Mouse (Mus musculus): ENCODE results near the gene Hspb2. TPM values are rescaled to one million over a fixed set of nuclear protein-coding genes. Genes with fewer than 3 reads are reported as not detected.

Hspb2 gene
- polyA plus RNA-seq, 1 experiment = not detected

DNA sequence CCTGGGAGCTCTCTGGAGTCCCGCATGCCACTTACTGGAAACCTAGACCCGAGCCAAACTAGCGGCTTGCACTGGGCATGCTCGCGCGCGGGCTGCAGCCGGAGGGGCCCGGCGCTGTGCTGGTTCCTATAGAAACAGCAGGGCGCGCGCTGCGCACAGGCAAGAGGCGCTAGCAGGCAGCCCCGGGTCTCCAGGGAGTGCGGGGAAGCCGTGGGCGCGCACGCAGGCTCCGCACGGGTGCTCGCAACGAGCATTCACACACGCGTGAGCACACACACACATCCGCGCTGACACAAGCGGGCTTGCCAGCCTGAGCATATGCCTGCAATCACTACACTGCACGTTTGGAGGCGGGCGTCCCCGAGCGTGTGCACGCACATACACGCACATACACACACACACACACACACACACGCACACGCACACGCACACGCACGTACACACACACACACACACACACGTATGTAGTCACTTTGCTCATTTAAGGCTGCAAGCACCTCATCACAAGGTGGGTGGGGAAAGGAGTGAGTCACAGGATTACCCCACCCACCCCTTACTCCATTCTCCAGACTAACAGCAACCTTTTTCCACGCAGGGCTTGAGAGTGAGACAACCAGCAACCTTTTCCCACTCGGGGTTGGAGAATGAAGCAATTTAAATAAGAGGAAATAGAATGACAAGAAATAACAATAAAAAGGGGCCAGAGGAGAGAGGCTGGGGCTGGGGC is 24.1 kb downstream of the Hspb2 start:
- Histone ChIP-seq H3K27ac (ENCODE audit: control insufficient read depth, insufficient read depth, low read depth, low read length, poor library complexity) (no peak overlapping the region; the same call in 1 of the 2 replicates), H3K4me3 (replicated peaks; ENCODE audit: control insufficient read depth, low read depth, low read length) (peak overlapping the region; percentile 51), H3K4me1 (ENCODE audit: control insufficient read depth, insufficient read depth, low read length) (peaks cover 2% of the 10 kb centered on the region)
- WGBS = under 1% methylated on average over 45 of the region's 45 CpGs
- TF ChIP-seq POLR2A (IDR thresholded peaks at IDR 0.05; ENCODE audit: borderline replicate concordance, control insufficient read depth, low read depth, low read length) = no peak
- no peak for TF ChIP-seq CTCF (IDR thresholded peaks at IDR 0.05; ENCODE audit: control insufficient read depth, insufficient read depth, low read length)

DNA sequence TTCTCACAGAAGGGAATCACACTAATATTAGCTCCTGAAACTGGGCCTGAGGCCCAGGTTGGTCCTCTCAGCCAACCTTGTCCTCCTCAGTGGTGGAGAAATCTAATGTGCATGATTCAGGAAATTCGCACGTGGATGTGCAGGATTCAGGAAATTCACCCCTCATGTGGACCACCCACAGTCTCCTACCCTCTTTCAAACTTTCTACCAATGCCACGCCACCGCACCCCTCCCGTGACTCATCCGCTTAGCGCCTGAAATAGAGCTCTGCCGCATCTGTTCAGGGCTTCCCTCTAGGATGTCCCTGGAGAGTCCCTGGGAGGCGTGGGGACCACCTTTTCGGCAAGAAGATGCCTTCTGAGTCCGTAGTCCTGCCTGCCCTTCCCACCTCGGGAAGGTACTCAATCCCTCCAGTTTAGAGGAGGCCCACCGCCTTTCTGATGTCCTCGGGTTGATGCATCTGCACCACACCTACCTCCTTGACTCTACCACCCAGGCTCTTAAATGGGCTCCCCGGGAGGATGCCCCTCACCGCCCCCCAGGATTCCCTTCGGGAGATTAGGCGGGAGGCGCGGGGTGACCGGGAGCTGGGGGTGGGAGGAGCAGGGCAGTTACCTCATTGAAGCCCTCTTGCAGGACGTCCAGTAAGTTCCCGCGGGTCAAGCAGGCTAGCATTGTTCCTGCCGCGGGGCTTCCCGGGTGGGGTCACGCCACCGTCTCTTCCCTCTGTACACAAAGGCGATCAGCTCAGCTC is 24.8 kb downstream of the Hspb2 start:
- WGBS = 22% methylated on average over 30 of the region's 30 CpGs
- Histone ChIP-seq H3K4me3 (replicated peaks; ENCODE audit: control insufficient read depth, low read depth, low read length) (no peak overlapping the region), H3K27ac (ENCODE audit: control insufficient read depth, insufficient read depth, low read depth, low read length, poor library complexity) (no peak overlapping the region; the same call in 1 of the 2 replicates), H3K4me1 (ENCODE audit: control insufficient read depth, insufficient read depth, low read length) (peaks cover 2% of the 10 kb centered on the region)
- TF ChIP-seq CTCF (IDR thresholded peaks at IDR 0.05; ENCODE audit: control insufficient read depth, insufficient read depth, low read length) (no peak), POLR2A (IDR thresholded peaks at IDR 0.05; ENCODE audit: borderline replicate concordance, control insufficient read depth, low read depth, low read length) (no peak)

DNA sequence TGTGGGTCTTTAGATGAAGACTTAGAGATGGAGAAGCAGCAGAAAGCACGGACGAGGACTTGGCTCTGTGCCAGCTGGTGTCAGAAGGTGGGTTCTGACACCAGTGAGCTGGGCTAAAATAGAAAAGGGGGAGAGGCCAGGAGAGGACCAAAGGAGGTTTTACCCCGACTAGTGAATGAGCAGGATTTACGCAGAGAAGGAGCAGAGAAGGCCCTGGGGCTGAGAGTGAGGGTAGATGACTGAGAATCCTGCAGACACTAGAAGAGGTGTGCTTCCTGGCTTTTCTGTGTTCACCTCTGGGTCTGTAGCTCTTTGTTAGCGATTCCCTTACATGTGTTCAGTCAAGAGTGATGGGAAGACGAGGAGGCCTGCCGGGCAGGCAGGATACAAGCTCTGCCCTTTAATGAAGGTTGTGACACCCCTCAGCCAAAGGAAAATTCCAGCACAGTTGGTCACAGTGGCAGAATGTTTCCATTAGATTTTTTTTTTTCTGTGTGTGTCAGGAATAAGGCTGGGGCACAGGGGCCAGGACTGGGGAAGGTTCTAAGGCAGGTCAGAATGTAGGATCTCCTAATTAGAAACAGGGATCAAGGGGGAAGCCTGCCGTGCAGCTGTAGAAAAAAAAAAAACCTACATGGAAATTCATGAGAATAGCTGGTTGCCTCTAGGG is 26.1 kb downstream of the Hspb2 start:
- WGBS = 66% methylated on average over 8 of the region's 8 CpGs

DNA sequence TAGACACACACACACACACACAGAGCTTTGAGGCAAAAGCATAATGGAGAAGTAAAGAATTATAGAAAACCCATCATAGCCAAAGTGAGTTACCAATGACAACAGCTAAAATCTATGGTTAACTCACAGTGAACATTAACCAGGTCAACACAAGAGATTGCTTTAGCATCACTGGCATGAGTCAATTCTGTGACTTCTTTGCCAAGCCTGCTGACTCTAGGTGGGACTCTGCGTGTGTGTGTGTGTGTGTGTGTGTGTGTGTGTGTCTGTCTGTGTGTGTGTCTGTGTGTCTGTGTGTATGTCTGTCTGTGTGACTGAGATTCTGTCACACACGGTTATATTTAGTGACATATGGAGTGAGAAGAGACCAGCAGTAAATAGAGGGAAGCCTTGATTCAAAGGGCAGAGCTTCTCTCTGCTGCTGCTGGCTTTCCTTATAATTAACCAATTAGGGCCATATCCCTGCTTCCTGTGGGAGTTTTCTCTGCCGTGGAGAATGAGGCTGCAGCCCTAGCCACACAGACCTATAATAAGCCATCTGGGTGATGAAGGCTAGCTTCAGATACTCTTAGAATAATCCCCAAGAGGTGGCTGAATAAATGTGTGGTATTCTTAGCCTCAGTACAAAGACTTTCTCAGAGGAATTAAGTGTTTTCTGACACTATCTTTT is 27.4 kb downstream of the Hspb2 start:
- Histone ChIP-seq H3K27ac (ENCODE audit: control insufficient read depth, insufficient read depth, low read depth, low read length, poor library complexity) (no peak overlapping the region), H3K4me1 (ENCODE audit: control insufficient read depth, insufficient read depth, low read length) (peaks cover 2% of the 10 kb centered on the region), H3K4me3 (replicated peaks; ENCODE audit: control insufficient read depth, low read depth, low read length) (no peak overlapping the region)
- no peak for TF ChIP-seq POLR2A (IDR thresholded peaks at IDR 0.05; ENCODE audit: borderline replicate concordance, control insufficient read depth, low read depth, low read length)
- TF ChIP-seq CTCF (IDR thresholded peaks at IDR 0.05; ENCODE audit: control insufficient read depth, insufficient read depth, low read length) = no peak
- 37% methylated on average over 3 of the region's 3 CpGs for WGBS

More for the DNA sequence above, 26.1 kb downstream of the Hspb2 start:
- Histone ChIP-seq H3K4me3 (replicated peaks; ENCODE audit: control insufficient read depth, low read depth, low read length) (no peak overlapping the region), H3K4me1 (ENCODE audit: control insufficient read depth, insufficient read depth, low read length) (peaks cover 2% of the 10 kb centered on the region), H3K27ac (ENCODE audit: control insufficient read depth, insufficient read depth, low read depth, low read length, poor library complexity) (no peak overlapping the region)
- TF ChIP-seq POLR2A (IDR thresholded peaks at IDR 0.05; ENCODE audit: borderline replicate concordance, control insufficient read depth, low read depth, low read length) = no peak
- TF ChIP-seq CTCF (IDR thresholded peaks at IDR 0.05; ENCODE audit: control insufficient read depth, insufficient read depth, low read length) = no peak

DNA sequence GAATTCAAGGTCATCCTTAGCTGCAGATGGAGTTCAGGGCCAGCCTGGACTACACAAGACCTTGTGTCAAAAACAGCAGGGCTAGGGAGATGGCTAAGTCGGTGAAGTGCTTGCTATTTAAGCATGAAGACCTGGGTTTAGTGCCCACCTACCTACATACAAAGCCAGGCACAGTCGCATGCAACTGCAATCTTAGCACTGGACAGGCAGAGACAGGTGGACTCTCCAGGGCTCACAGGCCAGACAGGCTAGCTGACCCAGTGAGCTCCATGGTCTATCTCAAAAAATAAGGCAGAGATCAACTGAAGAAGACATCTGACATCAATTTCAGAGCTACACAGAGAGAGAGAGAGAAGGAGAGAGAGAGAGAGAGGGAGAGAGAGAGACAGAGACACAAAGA is 28.0 kb downstream of the Hspb2 start:
- H3K27ac ChIP-seq (ENCODE audit: control insufficient read depth, insufficient read depth, low read depth, low read length, poor library complexity) = no peak overlapping the region
- H3K4me1 ChIP-seq (ENCODE audit: control insufficient read depth, insufficient read depth, low read length) = peaks cover 2% of the 10 kb centered on the region
- no peak overlapping the region for H3K4me3 ChIP-seq (replicated peaks; ENCODE audit: control insufficient read depth, low read depth, low read length)
- no peak for TF ChIP-seq POLR2A (IDR thresholded peaks at IDR 0.05; ENCODE audit: borderline replicate concordance, control insufficient read depth, low read depth, low read length)
- TF ChIP-seq CTCF (IDR thresholded peaks at IDR 0.05; ENCODE audit: control insufficient read depth, insufficient read depth, low read length) = no peak
- 77% methylated on average over 2 of the region's 2 CpGs for WGBS

DNA sequence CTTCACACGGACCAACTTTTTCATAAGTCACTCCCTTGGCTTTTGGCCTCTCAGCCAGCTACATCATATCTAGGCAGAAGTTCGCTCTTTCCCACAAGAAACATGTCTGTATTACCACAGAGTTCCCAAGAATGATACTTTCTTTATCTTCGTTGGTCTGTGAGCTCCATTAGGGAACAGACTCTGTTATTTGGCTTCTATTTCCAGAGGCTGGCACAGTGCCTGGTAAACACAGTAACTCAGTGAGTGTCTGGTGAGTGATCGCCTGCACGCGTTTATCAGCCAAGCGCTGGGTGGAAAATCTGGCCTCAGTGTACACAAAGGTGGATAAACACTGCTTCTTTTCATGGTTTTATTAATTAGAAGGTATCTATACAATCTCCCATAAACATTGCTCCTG is 28.7 kb downstream of the Hspb2 start:
- H3K4me3 ChIP-seq (replicated peaks; ENCODE audit: control insufficient read depth, low read depth, low read length) = no peak overlapping the region
- peaks cover 2% of the 10 kb centered on the region for H3K4me1 ChIP-seq (ENCODE audit: control insufficient read depth, insufficient read depth, low read length)
- WGBS = 69% methylated on average over 7 of the region's 7 CpGs
- TF ChIP-seq POLR2A (IDR thresholded peaks at IDR 0.05; ENCODE audit: borderline replicate concordance, control insufficient read depth, low read depth, low read length) (no peak), CTCF (IDR thresholded peaks at IDR 0.05; ENCODE audit: control insufficient read depth, insufficient read depth, low read length) (no peak)
- no peak overlapping the region for H3K27ac ChIP-seq (ENCODE audit: control insufficient read depth, insufficient read depth, low read depth, low read length, poor library complexity)

DNA sequence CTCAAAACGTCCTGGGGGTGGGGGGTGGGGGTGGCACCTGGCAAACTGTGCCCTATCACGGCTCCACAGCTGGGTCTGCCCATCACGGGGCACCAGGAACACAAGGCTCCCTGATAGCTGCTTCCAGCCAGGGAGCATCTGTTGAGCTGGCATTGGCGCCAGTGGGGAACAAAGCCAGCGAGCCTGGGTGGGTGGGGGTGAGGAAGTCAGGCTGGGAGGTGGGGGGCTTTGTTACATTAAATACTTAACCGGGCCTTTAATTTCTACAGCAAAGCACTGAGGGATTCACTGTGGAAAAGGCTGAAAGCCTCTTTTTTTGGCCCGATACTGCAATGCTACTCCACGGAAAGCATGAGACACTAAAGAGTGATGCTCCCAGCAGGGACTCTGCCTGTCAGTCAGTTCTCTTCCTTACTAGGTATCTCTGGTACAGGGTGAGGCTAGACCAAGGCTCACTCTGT is 29.7 kb downstream of the Hspb2 start:
- TF ChIP-seq POLR2A (IDR thresholded peaks at IDR 0.05; ENCODE audit: borderline replicate concordance, control insufficient read depth, low read depth, low read length) = no peak
- TF ChIP-seq CTCF (IDR thresholded peaks at IDR 0.05; ENCODE audit: control insufficient read depth, insufficient read depth, low read length) = no peak
- no peaks in the 10 kb centered on the region for H3K4me1 ChIP-seq (ENCODE audit: control insufficient read depth, insufficient read depth, low read length)
- H3K4me3 ChIP-seq (replicated peaks; ENCODE audit: control insufficient read depth, low read depth, low read length) = no peak overlapping the region
- H3K27ac ChIP-seq (ENCODE audit: control insufficient read depth, insufficient read depth, low read depth, low read length, poor library complexity) = no peak overlapping the region
- 57% methylated on average over 8 of the region's 8 CpGs for WGBS
